Comparison of ENCODE assay signal across 8 mouse cellular contexts in genomic region chr8:119446990-119447780, GRCm38 (mm10). TPM values are rescaled to one million over a fixed set of nuclear protein-coding genes. Genes with fewer than 3 reads are reported as not detected.
DNase-seq lines count a peak whose midpoint lies in the region; ATAC-seq and TF ChIP-seq lines count a peak whose summit lies in the region.
"Had no signal": no experiment of that assay in that cellular context is flagged by ENCODE, and none has a peak within 500 bp of the region (broad histone marks: within the 10 kb centered on the region; RNA-seq: fewer than 3 reads in every experiment).

No protein-coding gene starts in this region.

- ATAC-seq in forebrain, embryonic 12.5 days (ENCODE audit: low FRiP score), result peak; percentile 50
- ATAC-seq in limb, embryonic 11.5 days (ENCODE audit: insufficient number of reproducible peaks, low FRiP score, low TSS enrichment, low read depth), result no peak
- peak; percentile 59 for ATAC-seq in neural tube, embryonic 15.5 days (ENCODE audit: low FRiP score)

- no peak overlapping the region for H3K9ac ChIP-seq in liver, adult 2 months (ENCODE audit: low read depth, low read length)
- peak overlapping the region; percentile 79 for H3K9ac ChIP-seq in forebrain, embryonic 12.5 days
- peak overlapping the region; percentile 76 for H3K9ac ChIP-seq in limb, embryonic 11.5 days (ENCODE audit: low read length)
- H3K9ac ChIP-seq in neural tube, embryonic 15.5 days (replicated peaks), result peak overlapping the region; percentile 74

- no peaks in the 10 kb centered on the region for H3K27me3 ChIP-seq in liver, adult 2 months (ENCODE audit: control insufficient read depth, insufficient read depth, low read length)
- peaks cover 53% of the 10 kb centered on the region for H3K27me3 ChIP-seq in forebrain, embryonic 12.5 days
- peaks cover 18% of the 10 kb centered on the region for H3K27me3 ChIP-seq in limb, embryonic 11.5 days (ENCODE audit: control insufficient read depth, insufficient read depth, low read length)
- peaks cover 18% of the 10 kb centered on the region for H3K27me3 ChIP-seq in neural tube, embryonic 15.5 days (replicated peaks)

- 0 out of 2 replicates have a peak, but pooled peaks have one; percentile 2 for TF ChIP-seq CTCF in liver, adult 2 months (IDR thresholded peaks at IDR 0.05; ENCODE audit: low read depth, low read length)

- H3K4me2 ChIP-seq in forebrain, embryonic 12.5 days, result peak overlapping the region; percentile 86
- H3K4me2 ChIP-seq in limb, embryonic 11.5 days (ENCODE audit: low read depth, severe bottlenecking), result peak overlapping the region; percentile 85
- H3K4me2 ChIP-seq in neural tube, embryonic 15.5 days, result peak overlapping the region; percentile 92

- H3K9me3 ChIP-seq in forebrain, embryonic 12.5 days, result no peaks in the 10 kb centered on the region
- no peaks in the 10 kb centered on the region for H3K9me3 ChIP-seq in limb, embryonic 11.5 days (ENCODE audit: control insufficient read depth, low read length)
- H3K9me3 ChIP-seq in neural tube, embryonic 15.5 days (replicated peaks), result no peaks in the 10 kb centered on the region

- H3K4me1 ChIP-seq in liver, adult 2 months (ENCODE audit: control insufficient read depth, insufficient read depth, low read length), result no peaks in the 10 kb centered on the region
- peaks cover 30% of the 10 kb centered on the region for H3K4me1 ChIP-seq in forebrain, embryonic 12.5 days
- peaks cover 2% of the 10 kb centered on the region; the same call in 1 of the 2 replicates for H3K4me1 ChIP-seq in limb, embryonic 11.5 days (ENCODE audit: control insufficient read depth, insufficient read depth, low read length)
- peaks cover 22% of the 10 kb centered on the region for H3K4me1 ChIP-seq in neural tube, embryonic 15.5 days

- no peaks in the 10 kb centered on the region for H3K79me2 ChIP-seq in liver, adult 2 months (ENCODE audit: control insufficient read depth, insufficient read depth, low read length)

- 11% methylated on average over 75 of the region's 80 CpGs for WGBS in liver, adult 2 months
- WGBS in forebrain, embryonic 12.5 days, result under 1% methylated on average over 30 of the region's 80 CpGs
- under 1% methylated on average over 42 of the region's 80 CpGs for WGBS in limb, embryonic 11.5 days
- under 1% methylated on average over 55 of the region's 80 CpGs for WGBS in neural tube, embryonic 15.5 days

- peak; percentile 19 for DNase-seq in liver, adult 2 months (ENCODE audit: extremely low read depth, low read depth, low spot score)
- DNase-seq in liver (no peak), adipocyte (ENCODE audit: low spot score) (no peak)
- peak; percentile 56 for DNase-seq in limb, embryonic 11.5 days (ENCODE audit: low spot score)
- DNase-seq in lung, postnatal 4 days, result no peak

- H3K36me3 ChIP-seq in liver, adult 2 months (ENCODE audit: control insufficient read depth, insufficient read depth, low read length), result peaks cover 27% of the 10 kb centered on the region
- H3K36me3 ChIP-seq in forebrain, embryonic 12.5 days (replicated peaks), result no peaks in the 10 kb centered on the region
- H3K36me3 ChIP-seq in limb, embryonic 11.5 days (ENCODE audit: control insufficient read depth, insufficient read depth, low read length), result no peaks in the 10 kb centered on the region
- no peaks in the 10 kb centered on the region for H3K36me3 ChIP-seq in neural tube, embryonic 15.5 days

- no peak for TF ChIP-seq POLR2A in liver, adult 2 months (IDR thresholded peaks at IDR 0.05; ENCODE audit: extremely low read depth, insufficient read depth, low read length)

- H3K27ac ChIP-seq in liver, adult 2 months (replicated peaks; ENCODE audit: insufficient read depth, low read depth, low read length), result no peak overlapping the region
- H3K27ac ChIP-seq in forebrain, embryonic 12.5 days, result no peak overlapping the region
- H3K27ac ChIP-seq in limb, embryonic 11.5 days (replicated peaks; ENCODE audit: low read depth, low read length), result no peak overlapping the region
- H3K27ac ChIP-seq in neural tube, embryonic 15.5 days (replicated peaks), result no peak overlapping the region

- no peak overlapping the region for H3K4me3 ChIP-seq in liver, adult 2 months (ENCODE audit: insufficient read depth, low read depth, low read length)
- H3K4me3 ChIP-seq in forebrain, embryonic 12.5 days (replicated peaks), result peak overlapping the region; percentile 75
- H3K4me3 ChIP-seq in limb, embryonic 11.5 days (ENCODE audit: low read depth, low read length), result peak overlapping the region; percentile 57
- H3K4me3 ChIP-seq in neural tube, embryonic 15.5 days (replicated peaks), result peak overlapping the region; percentile 69

RNA-seq across cellular contexts. Expression of gene Necab2, which starts 0.7 kb away (rescaled TPM):
- total RNA-seq in liver, adult 2 months (2014; rRNA removed), result 0.07 TPM in 1 of 2 replicates, not detected in the other
- 0.11 TPM in 1 of 2 replicates, not detected in the other for polyA plus RNA-seq in liver, adult 2 months (2012; rRNA removed)
- polyA plus RNA-seq in forebrain, embryonic 12.5 days (2016; fragmentation: Nextera tagmentation; extraction: Ambion mirVana), result 14.6 and 15.4 TPM in 2 replicates
- 2.8 and 3.2 TPM in 2 replicates for polyA plus RNA-seq in limb, embryonic 11.5 days (2014; fragmentation: Nextera tagmentation; extraction: Ambion mirVana)
- polyA plus RNA-seq in neural tube, embryonic 15.5 days (2015; fragmentation: Nextera tagmentation; extraction: Ambion mirVana), result 35.3 and 45.3 TPM in 2 replicates
- total RNA-seq: heart, postnatal 14 days had no signal

RNA-seq across cellular contexts. Expression of gene Osgin1, which starts 13.3 kb away (rescaled TPM):
- 9.6 and 33.0 TPM in 2 replicates for total RNA-seq in liver, adult 2 months (2014; rRNA removed)
- polyA plus RNA-seq in liver, adult 2 months (2012; rRNA removed), result 211 and 649 TPM in 2 replicates
- polyA plus RNA-seq in forebrain, embryonic 12.5 days (2016; fragmentation: Nextera tagmentation; extraction: Ambion mirVana), result 0.13 and 0.65 TPM in 2 replicates
- 0.20 and 0.37 TPM in 2 replicates for polyA plus RNA-seq in limb, embryonic 11.5 days (2014; fragmentation: Nextera tagmentation; extraction: Ambion mirVana)
- 0.35 and 0.82 TPM in 2 replicates for polyA plus RNA-seq in neural tube, embryonic 15.5 days (2015; fragmentation: Nextera tagmentation; extraction: Ambion mirVana)

RNA-seq across cellular contexts. Expression of gene Mlycd, which starts 52.5 kb away (rescaled TPM):
- 57.3 and 68.1 TPM in 2 replicates for total RNA-seq in liver, adult 2 months (2014; rRNA removed)
- 112 and 115 TPM in 2 replicates for polyA plus RNA-seq in liver, adult 2 months (2012; rRNA removed)
- polyA plus RNA-seq in forebrain, embryonic 12.5 days (2016; fragmentation: Nextera tagmentation; extraction: Ambion mirVana), result 13.9 and 14.0 TPM in 2 replicates
- 6.9 and 8.3 TPM in 2 replicates for polyA plus RNA-seq in limb, embryonic 11.5 days (2014; fragmentation: Nextera tagmentation; extraction: Ambion mirVana)
- 15.8 and 16.0 TPM in 2 replicates for polyA plus RNA-seq in neural tube, embryonic 15.5 days (2015; fragmentation: Nextera tagmentation; extraction: Ambion mirVana)

RNA-seq across cellular contexts. Expression of gene Slc38a8, which starts 54.3 kb away (rescaled TPM):
- not detected in 2 replicates for total RNA-seq in liver, adult 2 months (2014; rRNA removed)
- not detected in 2 replicates for polyA plus RNA-seq in liver, adult 2 months (2012; rRNA removed)
- polyA plus RNA-seq in forebrain, embryonic 12.5 days (2016; fragmentation: Nextera tagmentation; extraction: Ambion mirVana), result 0.20 TPM in 1 of 2 replicates, not detected in the other
- polyA plus RNA-seq in limb, embryonic 11.5 days (2014; fragmentation: Nextera tagmentation; extraction: Ambion mirVana), result not detected in 2 replicates
- not detected in 2 replicates for polyA plus RNA-seq in neural tube, embryonic 15.5 days (2015; fragmentation: Nextera tagmentation; extraction: Ambion mirVana)
- total RNA-seq: heart, postnatal 14 days had no signal

Comparison
In these comparisons a context has a peak if more than half of its experiments do, and no peak if none do; other contexts are left out.
1. DNase-seq: peak in liver, adult 2 months (single experiment) and limb, embryonic 11.5 days (single experiment); none in liver (single experiment), adipocyte (single experiment) and lung, postnatal 4 days (0 of 2).
2. RNA of gene Osgin1, which starts 13.3 kb away (polyA plus RNA-seq): 211 to 649 TPM in liver, adult 2 months; 0.20 to 0.37 TPM in limb, embryonic 11.5 days, 0.35 to 0.82 TPM in neural tube, embryonic 15.5 days and 0.13 to 0.65 TPM in forebrain, embryonic 12.5 days; every median in the first group is over 100 times any median in the second.
3. Peak in every context shown above with its lines, with median percentiles within 50 percentile points of each other: H3K4me2 ChIP-seq.